Mouse (Mus musculus): ENCODE results near the gene Ptgfr. TPM values are rescaled to one million over a fixed set of nuclear protein-coding genes. Genes with fewer than 3 reads are reported as not detected.
A peak's percentile ranks its signal among the peaks of the same experiment; 100 is the strongest.

Ptgfr gene
- polyA plus RNA-seq, 1 experiment from 2014 or later: 2.0 TPM

DNA sequence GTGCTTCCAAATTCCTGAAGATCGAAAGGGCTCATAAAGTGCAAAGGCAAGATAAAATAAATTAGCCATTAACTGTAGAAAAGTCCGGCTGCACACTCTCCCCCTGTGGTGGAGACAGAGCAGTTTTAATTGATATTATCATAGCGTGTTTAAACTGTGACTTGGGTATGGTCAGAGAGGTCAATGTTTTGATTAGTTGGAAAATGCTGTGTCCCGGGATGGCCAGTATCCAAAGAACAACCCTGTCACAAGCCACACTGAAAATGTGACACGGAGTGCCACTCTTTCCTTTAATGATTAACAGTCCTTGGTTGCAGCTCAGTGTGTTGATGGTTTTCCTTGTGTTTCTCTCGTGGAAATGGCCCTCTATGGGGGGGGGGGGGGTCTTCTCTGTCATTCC is 942 bp upstream of the Ptgfr start:
- peaks cover 7% of the 10 kb centered on the region for H3K4me1 ChIP-seq (ENCODE audit: control insufficient read depth, insufficient read depth, low read depth, low read length)
- H3K9me3 ChIP-seq (ENCODE audit: control insufficient read depth, low read length): no peaks in the 10 kb centered on the region
- no peaks in the 10 kb centered on the region for H3K36me3 ChIP-seq (ENCODE audit: control insufficient read depth, insufficient read depth, low read length)
- no peak overlapping the region for H3K9ac ChIP-seq (ENCODE audit: low read depth, low read length)
- no peak overlapping the region for H3K27ac ChIP-seq (ENCODE audit: low read depth, low read length)
- no peak overlapping the region for H3K4me3 ChIP-seq (ENCODE audit: low read length)
- no peak for ATAC-seq
- no peaks in the 10 kb centered on the region for H3K27me3 ChIP-seq (replicated peaks; ENCODE audit: control insufficient read depth, insufficient read depth, low read length)
- no peak overlapping the region for H3K4me2 ChIP-seq (ENCODE audit: low read length)
- WGBS: 63% methylated on average over 6 of the region's 6 CpGs

DNA sequence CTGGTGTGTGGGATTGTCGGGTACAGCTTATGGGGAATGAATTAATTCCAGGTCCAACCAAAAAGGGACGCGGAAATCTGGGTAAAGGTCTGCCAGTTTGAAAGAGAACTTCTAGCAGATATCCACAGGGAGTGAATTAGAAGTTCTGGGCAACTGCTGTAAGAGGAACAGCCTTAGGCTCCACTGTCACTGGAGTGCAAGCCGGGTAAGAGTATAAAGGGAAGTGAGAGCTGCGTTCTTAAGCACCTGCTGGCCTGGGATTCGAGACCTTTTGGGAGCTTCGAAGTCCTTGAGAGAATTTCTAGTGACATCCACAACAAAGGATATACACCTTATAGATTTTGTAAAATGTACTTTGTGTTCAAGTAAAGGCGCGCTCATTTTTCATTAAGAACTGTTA is 319 bp upstream of the Ptgfr start:
- peaks cover 7% of the 10 kb centered on the region for H3K4me1 ChIP-seq (ENCODE audit: control insufficient read depth, insufficient read depth, low read depth, low read length)
- H3K9ac ChIP-seq (ENCODE audit: low read depth, low read length): no peak overlapping the region
- no peak overlapping the region for H3K27ac ChIP-seq (ENCODE audit: low read depth, low read length)
- H3K27me3 ChIP-seq (replicated peaks; ENCODE audit: control insufficient read depth, insufficient read depth, low read length): no peaks in the 10 kb centered on the region
- ATAC-seq: no peak
- peak overlapping the region; percentile 74 for H3K4me2 ChIP-seq (ENCODE audit: low read length)
- 44% methylated on average over 9 of the region's 9 CpGs for WGBS
- no peaks in the 10 kb centered on the region for H3K9me3 ChIP-seq (ENCODE audit: control insufficient read depth, low read length)
- peak overlapping the region; percentile 47 for H3K4me3 ChIP-seq (ENCODE audit: low read length)
- no peaks in the 10 kb centered on the region for H3K36me3 ChIP-seq (ENCODE audit: control insufficient read depth, insufficient read depth, low read length)

- 11% methylated on average over 5 of the region's 5 CpGs for WGBS
- H3K4me3 ChIP-seq (ENCODE audit: low read length): peak overlapping the region; percentile 47
These were observed 979 bp downstream of the Ptgfr start for GRCm38 (mm10) chr3:151836451-151836850.

DNA sequence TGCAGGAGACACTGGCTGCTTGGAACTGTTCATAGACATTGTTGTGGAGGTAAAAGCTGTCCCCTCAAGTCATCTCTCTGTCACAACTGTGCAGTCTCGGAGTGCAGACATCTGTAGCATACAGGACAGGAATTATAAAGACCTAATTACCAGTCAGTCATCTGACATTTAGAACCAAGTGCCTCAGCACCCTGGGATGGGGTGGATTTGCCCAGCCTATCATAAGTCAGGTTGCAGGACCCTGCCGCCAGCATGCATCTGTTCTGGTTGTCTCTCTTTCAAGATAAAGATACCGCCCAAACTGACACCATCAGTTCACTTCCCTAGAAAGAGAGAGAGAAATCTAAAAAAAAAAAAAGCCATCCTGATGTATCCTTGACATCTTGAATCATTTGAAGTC is 1.6 kb downstream of the Ptgfr start:
- 61% methylated on average over 3 of the region's 3 CpGs for WGBS
- Histone ChIP-seq H3K27ac (ENCODE audit: low read depth, low read length) (no peak overlapping the region), H3K4me3 (ENCODE audit: low read length) (no peak overlapping the region), H3K4me1 (ENCODE audit: control insufficient read depth, insufficient read depth, low read depth, low read length) (peaks cover 7% of the 10 kb centered on the region), H3K36me3 (ENCODE audit: control insufficient read depth, insufficient read depth, low read length) (no peaks in the 10 kb centered on the region), H3K4me2 (ENCODE audit: low read length) (no peak overlapping the region), H3K9me3 (ENCODE audit: control insufficient read depth, low read length) (no peaks in the 10 kb centered on the region), H3K27me3 (replicated peaks; ENCODE audit: control insufficient read depth, insufficient read depth, low read length) (no peaks in the 10 kb centered on the region), H3K9ac (ENCODE audit: low read depth, low read length) (no peak overlapping the region)
- ATAC-seq: no peak

More at GRCm38 (mm10) chr3:151836451-151836850, 979 bp downstream of the Ptgfr start:
- H3K9ac ChIP-seq (ENCODE audit: low read depth, low read length): no peak overlapping the region
- no peak; the same call in 1 of the 2 replicates for ATAC-seq
- H3K36me3 ChIP-seq (ENCODE audit: control insufficient read depth, insufficient read depth, low read length): no peaks in the 10 kb centered on the region
- H3K27me3 ChIP-seq (replicated peaks; ENCODE audit: control insufficient read depth, insufficient read depth, low read length): no peaks in the 10 kb centered on the region
- peaks cover 7% of the 10 kb centered on the region for H3K4me1 ChIP-seq (ENCODE audit: control insufficient read depth, insufficient read depth, low read depth, low read length)
- H3K9me3 ChIP-seq (ENCODE audit: control insufficient read depth, low read length): no peaks in the 10 kb centered on the region
- no peak overlapping the region for H3K27ac ChIP-seq (ENCODE audit: low read depth, low read length)
- peak overlapping the region; percentile 74 for H3K4me2 ChIP-seq (ENCODE audit: low read length)

DNA sequence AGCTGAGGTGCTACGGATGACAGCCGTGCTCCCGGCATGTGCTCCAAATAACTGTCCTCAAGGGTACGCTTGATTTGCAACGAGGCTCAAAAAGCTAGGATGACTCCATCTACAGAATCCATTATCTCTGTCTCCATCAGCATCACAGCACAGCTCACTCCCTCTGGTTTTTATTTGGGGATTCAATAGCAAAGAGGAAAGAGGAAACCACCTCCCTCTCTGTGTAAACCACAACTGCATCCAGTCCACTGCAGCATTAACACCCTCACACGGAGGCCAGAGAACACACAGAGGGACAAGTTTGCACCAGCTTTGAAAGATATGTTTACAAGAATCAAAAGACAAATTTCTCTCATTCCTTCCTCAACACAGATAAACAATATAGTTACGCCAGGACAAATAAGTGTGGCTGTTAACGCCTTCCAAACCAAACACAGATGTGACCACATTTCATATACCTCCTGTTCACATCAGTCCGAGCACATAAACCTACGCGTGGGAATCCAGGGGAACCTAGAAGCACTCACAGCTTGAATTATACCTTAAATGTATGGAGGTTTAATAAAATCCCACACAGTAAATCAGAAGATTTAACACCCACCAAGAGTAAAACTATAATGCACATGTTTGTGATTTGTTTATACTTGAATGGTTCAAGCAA is 9.3 kb downstream of the Ptgfr start:
- Histone ChIP-seq H3K4me2 (ENCODE audit: low read length) (no peak overlapping the region), H3K4me3 (ENCODE audit: low read length) (no peak overlapping the region), H3K4me1 (ENCODE audit: control insufficient read depth, insufficient read depth, low read depth, low read length) (no peaks in the 10 kb centered on the region), H3K27ac (ENCODE audit: low read depth, low read length) (no peak overlapping the region), H3K9ac (ENCODE audit: low read depth, low read length) (no peak overlapping the region), H3K27me3 (replicated peaks; ENCODE audit: control insufficient read depth, insufficient read depth, low read length) (no peaks in the 10 kb centered on the region), H3K9me3 (ENCODE audit: control insufficient read depth, low read length) (no peaks in the 10 kb centered on the region), H3K36me3 (ENCODE audit: control insufficient read depth, insufficient read depth, low read length) (no peaks in the 10 kb centered on the region)
- 74% methylated on average over 11 of the region's 11 CpGs for WGBS
- no peak for ATAC-seq

DNA sequence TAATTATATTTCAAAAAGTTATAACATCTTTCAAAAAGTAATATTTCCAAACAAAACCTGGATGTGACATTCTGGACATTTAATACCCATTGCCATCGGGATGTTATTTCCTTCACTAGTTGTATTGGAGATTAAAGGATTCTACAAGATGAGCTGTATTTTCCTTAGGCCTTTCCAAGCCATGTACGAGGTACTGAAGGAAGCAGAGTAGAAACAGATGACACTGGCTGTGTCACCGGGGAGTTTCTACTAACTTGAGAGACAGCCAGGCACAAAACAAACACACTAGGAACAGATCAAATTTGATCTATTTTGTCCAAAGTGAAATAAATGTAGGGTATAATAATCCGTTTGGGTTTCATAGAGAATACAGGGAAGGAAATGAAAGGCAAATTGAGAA is 17.6 kb downstream of the Ptgfr start:
- Histone ChIP-seq H3K9ac (ENCODE audit: low read depth, low read length) (no peak overlapping the region), H3K9me3 (ENCODE audit: control insufficient read depth, low read length) (no peaks in the 10 kb centered on the region), H3K27ac (ENCODE audit: low read depth, low read length) (no peak overlapping the region), H3K4me2 (ENCODE audit: low read length) (no peak overlapping the region), H3K36me3 (ENCODE audit: control insufficient read depth, insufficient read depth, low read length) (no peaks in the 10 kb centered on the region), H3K4me3 (ENCODE audit: low read length) (no peak overlapping the region), H3K27me3 (replicated peaks; ENCODE audit: control insufficient read depth, insufficient read depth, low read length) (no peaks in the 10 kb centered on the region), H3K4me1 (ENCODE audit: control insufficient read depth, insufficient read depth, low read depth, low read length) (no peaks in the 10 kb centered on the region)
- 83% methylated on average over 4 of the region's 4 CpGs for WGBS
- ATAC-seq: no peak

DNA sequence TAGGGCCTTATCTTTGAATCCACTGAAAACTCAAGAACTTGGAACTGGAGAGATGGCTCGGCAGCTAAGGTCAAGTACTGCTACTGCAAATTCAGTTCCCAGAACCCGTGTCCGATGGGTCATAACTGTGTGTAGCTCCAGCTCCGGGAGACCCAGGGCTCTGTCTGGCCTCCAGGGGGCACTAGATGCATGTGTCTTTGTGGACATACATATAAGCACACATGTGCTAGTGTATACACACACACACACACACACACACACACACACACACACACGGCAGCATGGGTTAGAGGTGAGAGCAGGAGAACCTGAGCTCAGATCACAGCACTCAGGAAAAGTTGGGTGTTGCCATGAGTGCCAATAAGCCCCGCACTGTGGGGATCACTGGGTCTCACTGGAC is 19.2 kb downstream of the Ptgfr start:
- H3K27ac ChIP-seq (ENCODE audit: low read depth, low read length): no peak overlapping the region
- H3K4me3 ChIP-seq (ENCODE audit: low read length): no peak overlapping the region
- H3K27me3 ChIP-seq (replicated peaks; ENCODE audit: control insufficient read depth, insufficient read depth, low read length): no peaks in the 10 kb centered on the region
- H3K9ac ChIP-seq (ENCODE audit: low read depth, low read length): no peak overlapping the region
- no peak overlapping the region for H3K4me2 ChIP-seq (ENCODE audit: low read length)
- no peaks in the 10 kb centered on the region for H3K4me1 ChIP-seq (ENCODE audit: control insufficient read depth, insufficient read depth, low read depth, low read length)
- WGBS: 85% methylated on average over 6 of the region's 6 CpGs
- no peaks in the 10 kb centered on the region for H3K36me3 ChIP-seq (ENCODE audit: control insufficient read depth, insufficient read depth, low read length)
- ATAC-seq: no peak
- H3K9me3 ChIP-seq (ENCODE audit: control insufficient read depth, low read length): no peaks in the 10 kb centered on the region

GRCm38 (mm10) chr3:151808613-151809012 is 28.8 kb downstream of the Ptgfr start:
- H3K27ac ChIP-seq (ENCODE audit: low read depth, low read length): no peak overlapping the region
- no peaks in the 10 kb centered on the region for H3K4me1 ChIP-seq (ENCODE audit: control insufficient read depth, insufficient read depth, low read depth, low read length)
- H3K27me3 ChIP-seq (replicated peaks; ENCODE audit: control insufficient read depth, insufficient read depth, low read length): no peaks in the 10 kb centered on the region
- no peaks in the 10 kb centered on the region for H3K9me3 ChIP-seq (ENCODE audit: control insufficient read depth, low read length)
- no peak overlapping the region for H3K4me3 ChIP-seq (ENCODE audit: low read length)
- WGBS: 72% methylated on average over 2 of the region's 2 CpGs
- ATAC-seq: no peak
- H3K9ac ChIP-seq (ENCODE audit: low read depth, low read length): no peak overlapping the region
- no peak overlapping the region for H3K4me2 ChIP-seq (ENCODE audit: low read length)
- no peaks in the 10 kb centered on the region for H3K36me3 ChIP-seq (ENCODE audit: control insufficient read depth, insufficient read depth, low read length)

- Histone ChIP-seq H3K36me3 (ENCODE audit: control insufficient read depth, insufficient read depth, low read length) (no peaks in the 10 kb centered on the region), H3K4me1 (ENCODE audit: control insufficient read depth, insufficient read depth, low read depth, low read length) (no peaks in the 10 kb centered on the region), H3K4me3 (ENCODE audit: low read length) (no peak overlapping the region), H3K9me3 (ENCODE audit: control insufficient read depth, low read length) (no peaks in the 10 kb centered on the region), H3K9ac (ENCODE audit: low read depth, low read length) (no peak overlapping the region), H3K27me3 (replicated peaks; ENCODE audit: control insufficient read depth, insufficient read depth, low read length) (no peaks in the 10 kb centered on the region), H3K27ac (ENCODE audit: low read depth, low read length) (no peak overlapping the region), H3K4me2 (ENCODE audit: low read length) (no peak overlapping the region)
- ATAC-seq: no peak
- WGBS: 64% methylated on average over 8 of the region's 8 CpGs
These were observed 48.8 kb downstream of the Ptgfr start for GRCm38 (mm10) chr3:151788622-151789021.

- ATAC-seq: no peak
- Histone ChIP-seq H3K9me3 (ENCODE audit: control insufficient read depth, low read length) (no peaks in the 10 kb centered on the region), H3K27ac (ENCODE audit: low read depth, low read length) (no peak overlapping the region), H3K4me1 (ENCODE audit: control insufficient read depth, insufficient read depth, low read depth, low read length) (no peaks in the 10 kb centered on the region), H3K4me2 (ENCODE audit: low read length) (no peak overlapping the region), H3K9ac (ENCODE audit: low read depth, low read length) (no peak overlapping the region), H3K36me3 (ENCODE audit: control insufficient read depth, insufficient read depth, low read length) (no peaks in the 10 kb centered on the region), H3K4me3 (ENCODE audit: low read length) (no peak overlapping the region), H3K27me3 (replicated peaks; ENCODE audit: control insufficient read depth, insufficient read depth, low read length) (no peaks in the 10 kb centered on the region)
- 80% methylated on average over 4 of the region's 4 CpGs for WGBS
These were observed 62.3 kb downstream of the Ptgfr start for GRCm38 (mm10) chr3:151775089-151775488.
